Mouse (Mus musculus) hindbrain, embryonic 12.5 days (tissue): Measurements from ENCODE around the gene Gm9049. TPM values are rescaled to one million over a fixed set of nuclear protein-coding genes. Genes with fewer than 3 reads are reported as not detected.

Source experiments
- polyA plus RNA-seq: library from polyadenylated mRNA; unstranded; fragments of >200 nt; fragmentation: Nextera tagmentation; extraction: Ambion mirVana; gene quantifications from 2 replicates; pipeline ENCODE4 v1.2.1, GENCODE M21; 2016

Gene Gm9049
- polyA plus RNA-seq, 1 experiment from 2014 or later = not detected

Other genes starting within 250 kb of the Gm9049 start
- gene Mdm1, start 212.3 kb downstream of the Gm9049 start, polyA plus RNA-seq = 49.8 and 50.7 TPM in 2 replicates
- not detected in 2 replicates for gene Il22, start 149.2 kb downstream of the Gm9049 start, polyA plus RNA-seq
- gene Gm32717, start 113.3 kb downstream of the Gm9049 start, polyA plus RNA-seq = 0.10 and 0.21 TPM in 2 replicates
- 0.10 and 0.21 TPM in 2 replicates for gene Gm32802, start 95.4 kb downstream of the Gm9049 start, polyA plus RNA-seq
- gene Iltifb, start 59.1 kb downstream of the Gm9049 start, polyA plus RNA-seq = not detected in 2 replicates
- not detected in 2 replicates for gene Gm9040, start 27.1 kb downstream of the Gm9049 start, polyA plus RNA-seq
- not detected in 2 replicates for gene Gm9044, start 21.7 kb downstream of the Gm9049 start, polyA plus RNA-seq
- 0.16 TPM in 1 of 2 replicates, not detected in the other for gene Gm9045, start 16.3 kb downstream of the Gm9049 start, polyA plus RNA-seq
- gene Gm9046, start 10.8 kb downstream of the Gm9049 start, polyA plus RNA-seq = not detected in 2 replicates
- not detected in 2 replicates for gene Gm9048, start 5.4 kb downstream of the Gm9049 start, polyA plus RNA-seq
- gene Ifng, start 86.9 kb upstream of the Gm9049 start, polyA plus RNA-seq = not detected in 2 replicates